Mouse (Mus musculus) left cerebral cortex, postnatal 36 days (tissue): ENCODE results near the gene Cs. TPM values are rescaled to one million over a fixed set of nuclear protein-coding genes. Genes with fewer than 3 reads are reported as not detected.
"Not testable (repeated sequence)": the region's sequence is repeated elsewhere in the genome, so short reads cannot be mapped to it uniquely, and the experiment has no call there.

Experiments used
- DNase-seq, 2 experiments: peaks; one replicate each; pipeline ENCODE4 v3.0.0; 2021 to 2022; ENCODE audit warnings: low spot score in 2 of 2, mixed read lengths in 1 of 2
- intact Hi-C: fragments of 180-260 bp; cut with DNase I; formaldehyde crosslinking; loops from one replicate; pipeline ENCODE4 v1.15.1; 2025
- total RNA-seq, 2 experiments: library from RNA; stranded (reverse); gene quantifications; 2 replicates each; pipeline ENCODE4 v1.2.3; 2021

The Cs gene
- total RNA-seq, 2 experiments from 2014 or later: 214 to 231 TPM

GRCm38 (mm10) chr10:128327610-128328009 lies 9.9 kb upstream of the Cs start:
- no peak for DNase-seq

GRCm38 (mm10) chr10:128332358-128333249 lies 4.9 kb upstream of the Cs start:
- not testable (repeated sequence) for DNase-seq
- intact Hi-C loops: loop anchor here (10.0 kb wide), 1 partner anchor 122 kb away; the partner anchor contains the start of gene Smarcc2

More at GRCm38 (mm10) chr10:128327610-128328009, 9.9 kb upstream of the Cs start:
- intact Hi-C loops: no loop called here

- DNase-seq: peak in 1 of 2 experiments; percentile 60
- intact Hi-C loops: loop anchor here (10.0 kb wide), 1 partner anchor 119 kb away; the partner anchor contains the start of gene Smarcc2
These were observed 2.0 kb upstream of the Cs start for GRCm38 (mm10) chr10:128335582-128335981.

- intact Hi-C loops: loop anchor here (10.0 kb wide), 1 partner anchor 119 kb away; the partner anchor contains the start of gene Smarcc2
- DNase-seq: no peak
These were observed 1.3 kb upstream of the Cs start for GRCm38 (mm10) chr10:128336195-128336594.

GRCm38 (mm10) chr10:128336597-128336996 lies 937 bp upstream of the Cs start:
- DNase-seq: no peak
- intact Hi-C loops: loop anchor here (10.0 kb wide), 1 partner anchor 118 kb away; the partner anchor contains the start of gene Smarcc2

GRCm38 (mm10) chr10:128338415-128338814 lies 881 bp downstream of the Cs start:
- DNase-seq: no peak
- intact Hi-C loops: loop anchor here (10.0 kb wide), 1 partner anchor 116 kb away; the partner anchor contains the start of gene Smarcc2

- no peak for DNase-seq
- intact Hi-C loops: loop anchor here (10.0 kb wide), 1 partner anchor 116 kb away; the partner anchor contains the start of gene Smarcc2
These were observed 1.4 kb downstream of the Cs start for GRCm38 (mm10) chr10:128338948-128339347.

- DNase-seq: no peak
- intact Hi-C loops: no loop called here
These were observed 2.7 kb downstream of the Cs start for GRCm38 (mm10) chr10:128340257-128340656.

GRCm38 (mm10) chr10:128343436-128343835 lies 5.9 kb downstream of the Cs start:
- intact Hi-C loops: no loop called here
- no peak for DNase-seq

GRCm38 (mm10) chr10:128344568-128345275 lies 7.2 kb downstream of the Cs start:
- intact Hi-C loops: no loop called here
- DNase-seq: peak; percentile 56 to 60

- DNase-seq: no peak
- intact Hi-C loops: no loop called here
These were observed 10.0 kb downstream of the Cs start for GRCm38 (mm10) chr10:128347541-128347940.

GRCm38 (mm10) chr10:128358796-128359195 lies 21.3 kb downstream of the Cs start:
- DNase-seq: peak in 1 of 2 experiments; percentile 30
- intact Hi-C loops: no loop called here

- intact Hi-C loops: no loop called here
- DNase-seq: no peak
These were observed 21.7 kb downstream of the Cs start for GRCm38 (mm10) chr10:128359226-128359625.

- intact Hi-C loops: no loop called here
- no peak for DNase-seq
These were observed 24.3 kb downstream of the Cs start for GRCm38 (mm10) chr10:128361836-128362235.

- intact Hi-C loops: no loop called here
- DNase-seq: peak in 1 of 2 experiments; percentile 23
These were observed 25.0 kb downstream of the Cs start for GRCm38 (mm10) chr10:128362568-128362967.

GRCm38 (mm10) chr10:128367899-128368401 lies 30.4 kb downstream of the Cs start:
- no peak for DNase-seq
- intact Hi-C loops: no loop called here

GRCm38 (mm10) chr10:128368402-128369217 lies 31.1 kb downstream of the Cs start, which contains the start of gene Coq10a:
Coq10a (minus strand) TSS chr10:128368997.
- DNase-seq: peak; percentile 94 to 96
- intact Hi-C loops: no loop called here

- intact Hi-C loops: no loop called here
- no peak for DNase-seq
These were observed 31.6 kb downstream of the Cs start for GRCm38 (mm10) chr10:128369218-128369543.

- intact Hi-C loops: no loop called here
- DNase-seq: no peak
These were observed 32.1 kb downstream of the Cs start for GRCm38 (mm10) chr10:128369599-128369998.
